Mouse (Mus musculus) left cerebral cortex, postnatal 25 days (tissue): Measurements from ENCODE around the gene Ciapin1. TPM values are rescaled to one million over a fixed set of nuclear protein-coding genes. Genes with fewer than 3 reads are reported as not detected.

Source experiments
- DNase-seq, 2 experiments: peaks; one replicate each; pipeline ENCODE4 v3.0.0; 2022; ENCODE audit warnings: low spot score in 2 of 2, mixed read lengths in 1 of 2
- intact Hi-C: fragments of 180-260 bp; cut with DNase I; formaldehyde crosslinking; loops from one replicate; pipeline ENCODE4 v1.15.1; 2025
- total RNA-seq, 2 experiments: library from RNA; stranded (reverse); gene quantifications; 2 replicates each; pipeline ENCODE4 v1.2.3; 2021

The Ciapin1 gene
- total RNA-seq: 10 to 100 TPM; 67.9 to 74.1 TPM

- intact Hi-C loops: no loop called here
- DNase-seq: peak; percentile 95 to 97
These were observed at the start of gene Ciapin1, which contains the start of gene Coq9 for GRCm38 (mm10) chr8:94837662-94838574. Ciapin1 (minus strand) TSS chr8:94838358. Coq9 (plus strand) TSS chr8:94838321.

- intact Hi-C loops: no loop called here
- no peak for DNase-seq
These were observed 42.6 kb upstream of the Ciapin1 start for GRCm38 (mm10) chr8:94880742-94881141.

GRCm38 (mm10) chr8:94876820-94877219 is 38.7 kb upstream of the Ciapin1 start:
- intact Hi-C loops: no loop called here
- no peak for DNase-seq

- intact Hi-C loops: no loop called here
- peak; percentile 61 to 74 for DNase-seq
These were observed 38.1 kb upstream of the Ciapin1 start, which contains the start of gene Dok4 for GRCm38 (mm10) chr8:94876197-94876730. Dok4 (minus strand) TSS chr8:94876330.

GRCm38 (mm10) chr8:94875871-94876150 is 37.7 kb upstream of the Ciapin1 start:
- DNase-seq: no peak
- intact Hi-C loops: no loop called here

GRCm38 (mm10) chr8:94875096-94875870 is 37.1 kb upstream of the Ciapin1 start:
- no peak for DNase-seq
- intact Hi-C loops: no loop called here

GRCm38 (mm10) chr8:94874358-94874757 is 36.2 kb upstream of the Ciapin1 start:
- intact Hi-C loops: loop anchor here (1.0 to 5.0 kb wide), 2 partner anchors 35 to 128 kb away; no protein-coding TSS in a partner anchor
- peak; percentile 62 to 71 for DNase-seq

- intact Hi-C loops: loop anchor here (5.0 kb wide), 1 partner anchor 130 kb away; no protein-coding TSS in a partner anchor
- no peak for DNase-seq
These were observed 34.4 kb upstream of the Ciapin1 start for GRCm38 (mm10) chr8:94872576-94872975.

GRCm38 (mm10) chr8:94872156-94872555 is 34.0 kb upstream of the Ciapin1 start:
- DNase-seq: no peak
- intact Hi-C loops: loop anchor here (5.0 kb wide), 1 partner anchor 130 kb away; no protein-coding TSS in a partner anchor

- intact Hi-C loops: loop anchor here (5.0 kb wide), 1 partner anchor 131 kb away; no protein-coding TSS in a partner anchor
- peak; percentile 70 to 88 for DNase-seq
These were observed 33.1 kb upstream of the Ciapin1 start for GRCm38 (mm10) chr8:94871108-94871894.

GRCm38 (mm10) chr8:94870474-94871107 is 32.4 kb upstream of the Ciapin1 start:
- intact Hi-C loops: loop anchor here (5.0 kb wide), 1 partner anchor 132 kb away; no protein-coding TSS in a partner anchor

GRCm38 (mm10) chr8:94870003-94870402 is 31.8 kb upstream of the Ciapin1 start:
- intact Hi-C loops: loop anchor here (5.0 kb wide), 1 partner anchor 132 kb away; no protein-coding TSS in a partner anchor
- DNase-seq: no peak

More at GRCm38 (mm10) chr8:94870474-94871107, 32.4 kb upstream of the Ciapin1 start:
- peak; percentile 61 to 74 for DNase-seq

GRCm38 (mm10) chr8:94869146-94869545 is 31.0 kb upstream of the Ciapin1 start:
- DNase-seq: no peak
- intact Hi-C loops: no loop called here

GRCm38 (mm10) chr8:94866921-94867320 is 28.8 kb upstream of the Ciapin1 start:
- intact Hi-C loops: no loop called here

GRCm38 (mm10) chr8:94865292-94865691 is 27.1 kb upstream of the Ciapin1 start:
- intact Hi-C loops: no loop called here
- no peak for DNase-seq

More at GRCm38 (mm10) chr8:94866921-94867320, 28.8 kb upstream of the Ciapin1 start:
- DNase-seq: no peak

GRCm38 (mm10) chr8:94863897-94864673 is 25.9 kb upstream of the Ciapin1 start:
- intact Hi-C loops: no loop called here
- no peak for DNase-seq

GRCm38 (mm10) chr8:94862487-94863220 is 24.5 kb upstream of the Ciapin1 start:
- intact Hi-C loops: no loop called here
- DNase-seq: peak in 1 of 2 experiments; percentile 36
